Mouse (Mus musculus): Measurements from ENCODE around the gene Cdc42ep2. TPM values are rescaled to one million over a fixed set of nuclear protein-coding genes. Genes with fewer than 3 reads are reported as not detected.

Cdc42ep2 gene
- polyA plus RNA-seq, 1 experiment from 2014 or later, result 3.8 TPM

- Histone ChIP-seq H3K4me1 (no peaks in the 10 kb centered on the region), H3K27me3 (no peaks in the 10 kb centered on the region), H3K4me3 (no peak overlapping the region), H3K36me3 (peaks cover 77% of the 10 kb centered on the region), H3K27ac (replicated peaks) (no peak overlapping the region), H3K9me3 (no peaks in the 10 kb centered on the region), H3K4me2 (replicated peaks) (no peak overlapping the region), H3K9ac (replicated peaks) (no peak overlapping the region)
- ATAC-seq (ENCODE audit: low FRiP score, low read depth), result no peak
- 88% methylated on average over 22 of the region's 22 CpGs for WGBS
Measured at GRCm38 (mm10) chr19:5954031-5954710, 29.6 kb upstream of the Cdc42ep2 start.

DNA sequence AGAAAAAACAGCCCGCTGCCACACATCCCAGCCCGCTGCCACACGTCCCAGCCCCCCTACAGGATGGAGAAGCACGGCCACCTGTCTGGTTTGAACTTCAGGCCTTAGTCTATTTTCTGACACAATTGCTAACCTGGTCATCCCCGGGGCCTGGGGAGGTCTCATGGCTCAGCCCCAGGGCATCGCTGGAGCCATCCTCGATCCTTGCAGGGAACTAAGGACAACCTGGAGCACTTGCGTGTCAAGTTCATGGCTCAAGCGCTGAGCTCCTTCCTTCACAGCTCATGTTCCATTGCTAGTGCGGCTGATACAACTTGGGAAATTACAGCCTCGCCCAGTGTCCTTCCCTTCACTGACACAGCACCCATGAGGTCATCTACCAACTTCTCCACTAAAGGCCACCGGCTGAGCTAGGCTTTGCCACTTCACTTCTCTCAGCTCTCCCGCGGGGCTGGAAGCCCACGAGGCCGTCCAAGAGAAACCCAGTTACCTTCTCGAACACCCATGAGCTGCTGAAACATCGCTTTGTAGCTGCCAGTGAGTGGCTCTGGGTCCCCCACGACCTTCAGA is 28.7 kb upstream of the Cdc42ep2 start:
- H3K9ac ChIP-seq (replicated peaks), result no peak overlapping the region
- no peak for ATAC-seq (ENCODE audit: low FRiP score, low read depth)
- H3K4me3 ChIP-seq, result no peak overlapping the region
- no peaks in the 10 kb centered on the region for H3K9me3 ChIP-seq
- no peaks in the 10 kb centered on the region for H3K27me3 ChIP-seq
- H3K4me2 ChIP-seq (replicated peaks), result no peak overlapping the region
- no peak overlapping the region for H3K27ac ChIP-seq (replicated peaks)
- H3K4me1 ChIP-seq, result no peaks in the 10 kb centered on the region
- WGBS, result 95% methylated on average over 19 of the region's 19 CpGs
- peaks cover 79% of the 10 kb centered on the region for H3K36me3 ChIP-seq

DNA sequence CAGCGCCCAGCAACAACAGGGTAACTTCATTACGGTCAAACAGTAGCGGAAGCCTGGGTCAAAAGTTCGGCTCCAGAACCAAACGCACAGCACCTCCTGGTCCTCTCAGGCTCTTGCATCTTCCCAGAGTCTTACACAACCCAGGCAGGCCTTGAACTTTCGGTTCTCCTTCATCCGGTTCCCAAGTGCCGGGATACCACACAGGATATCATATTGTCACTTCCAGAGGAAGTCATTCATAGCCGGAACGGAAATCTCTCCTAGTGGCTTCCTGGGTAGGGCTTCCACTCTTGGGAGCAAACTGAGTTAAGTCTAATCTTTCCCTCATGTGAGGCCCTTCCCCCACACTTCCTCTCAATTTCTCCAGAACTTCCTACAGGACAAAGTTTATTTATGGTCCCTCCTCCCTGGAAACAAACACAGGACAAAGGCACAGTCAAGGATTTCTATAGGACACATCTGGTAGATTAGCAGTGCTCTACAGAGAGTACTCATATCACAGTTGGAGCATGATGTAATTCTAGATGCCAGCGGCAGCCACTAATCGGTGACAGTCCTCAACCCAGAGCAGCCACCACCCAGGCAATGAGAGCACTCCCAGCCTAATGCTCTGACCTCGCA is 27.6 kb upstream of the Cdc42ep2 start:
- H3K4me2 ChIP-seq (replicated peaks), result no peak overlapping the region
- H3K9ac ChIP-seq (replicated peaks), result no peak overlapping the region
- no peak overlapping the region for H3K27ac ChIP-seq (replicated peaks)
- no peaks in the 10 kb centered on the region for H3K4me1 ChIP-seq
- no peaks in the 10 kb centered on the region for H3K9me3 ChIP-seq
- ATAC-seq (ENCODE audit: low FRiP score, low read depth), result no peak
- H3K36me3 ChIP-seq, result peaks cover 84% of the 10 kb centered on the region
- no peaks in the 10 kb centered on the region for H3K27me3 ChIP-seq
- H3K4me3 ChIP-seq, result no peak overlapping the region
- WGBS, result 88% methylated on average over 13 of the region's 13 CpGs

DNA sequence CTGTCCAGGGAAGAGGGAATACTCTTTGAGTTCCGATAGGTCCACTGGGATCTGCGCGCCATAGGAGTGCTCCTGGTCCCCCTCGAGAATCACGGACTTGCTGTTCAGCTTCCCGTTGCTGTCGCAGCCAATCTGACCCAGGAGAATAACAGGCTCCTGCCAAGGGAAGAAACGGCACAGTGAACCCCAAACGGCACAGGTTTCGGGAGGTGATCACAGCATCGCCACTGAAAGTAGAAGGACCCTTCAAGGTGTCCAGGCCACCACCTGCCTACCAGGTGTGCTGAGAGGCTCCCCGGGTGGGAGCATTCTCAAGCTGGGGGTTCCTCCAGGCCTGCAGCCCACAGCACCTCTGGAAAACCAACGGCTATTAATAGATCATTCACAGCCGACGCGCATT is 27.0 kb upstream of the Cdc42ep2 start:
- WGBS, result 94% methylated on average over 16 of the region's 16 CpGs
- ATAC-seq (ENCODE audit: low FRiP score, low read depth), result no peak
- Histone ChIP-seq H3K4me3 (no peak overlapping the region), H3K4me2 (replicated peaks) (no peak overlapping the region), H3K4me1 (no peaks in the 10 kb centered on the region), H3K9ac (replicated peaks) (no peak overlapping the region), H3K36me3 (peaks cover 88% of the 10 kb centered on the region), H3K27ac (replicated peaks) (no peak overlapping the region), H3K9me3 (no peaks in the 10 kb centered on the region), H3K27me3 (no peaks in the 10 kb centered on the region)

DNA sequence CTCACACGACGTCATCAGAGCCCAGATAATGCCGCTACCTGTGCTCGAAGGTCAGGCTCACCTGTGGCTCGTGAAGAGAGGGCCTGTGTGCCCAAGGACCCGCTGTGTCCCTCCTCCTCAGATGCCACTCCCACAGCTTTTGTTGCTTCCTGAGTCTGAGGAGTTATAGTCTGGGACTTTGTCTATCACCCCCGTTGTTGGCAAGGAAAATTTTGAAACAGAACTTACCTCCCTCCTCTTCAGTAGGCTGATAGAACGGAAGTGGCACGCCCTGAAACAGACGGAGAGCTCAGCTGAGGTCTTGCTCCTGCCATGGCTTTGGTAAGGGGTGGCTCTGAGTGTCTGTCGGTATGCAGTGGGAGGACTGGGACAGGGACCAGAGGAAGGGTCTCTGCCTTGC is 25.6 kb upstream of the Cdc42ep2 start:
- H3K36me3 ChIP-seq, result peaks cover 91% of the 10 kb centered on the region
- 96% methylated on average over 11 of the region's 11 CpGs for WGBS
- H3K9me3 ChIP-seq, result no peaks in the 10 kb centered on the region
- no peak overlapping the region for H3K4me3 ChIP-seq
- H3K27ac ChIP-seq (replicated peaks), result no peak overlapping the region
- no peak overlapping the region for H3K4me2 ChIP-seq (replicated peaks)
- 0 out of 2 replicates have a peak overlapping the region, but pooled peaks have one; percentile 12 for H3K9ac ChIP-seq (replicated peaks)
- no peak for ATAC-seq (ENCODE audit: low FRiP score, low read depth)
- H3K27me3 ChIP-seq, result no peaks in the 10 kb centered on the region
- H3K4me1 ChIP-seq, result no peaks in the 10 kb centered on the region

DNA sequence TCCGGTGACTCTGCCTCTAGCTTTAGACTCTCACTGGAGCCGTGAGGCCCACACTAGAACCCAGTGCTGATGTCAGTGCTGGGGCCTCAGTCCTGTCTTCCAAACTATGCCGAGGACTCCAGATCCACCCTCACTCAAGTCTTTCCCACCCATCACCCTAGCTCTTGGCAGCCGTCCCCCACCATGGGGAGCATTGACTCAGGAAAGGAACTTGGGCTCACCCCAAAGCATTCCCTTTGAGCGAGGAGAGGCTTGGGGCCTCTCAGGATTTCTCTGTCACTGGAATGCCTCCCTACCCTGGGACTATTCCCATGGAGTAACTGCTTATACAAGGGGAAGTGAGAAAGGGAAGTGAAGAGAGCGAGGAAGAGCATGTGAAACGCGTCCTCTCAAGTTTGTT is 21.3 kb upstream of the Cdc42ep2 start:
- Histone ChIP-seq H3K4me1 (no peaks in the 10 kb centered on the region), H3K36me3 (peaks cover 79% of the 10 kb centered on the region), H3K4me3 (no peak overlapping the region), H3K27me3 (no peaks in the 10 kb centered on the region), H3K4me2 (replicated peaks) (no peak overlapping the region), H3K9ac (replicated peaks) (no peak overlapping the region), H3K9me3 (no peaks in the 10 kb centered on the region), H3K27ac (replicated peaks) (no peak overlapping the region)
- 87% methylated on average over 8 of the region's 8 CpGs for WGBS
- no peak for ATAC-seq (ENCODE audit: low FRiP score, low read depth)

DNA sequence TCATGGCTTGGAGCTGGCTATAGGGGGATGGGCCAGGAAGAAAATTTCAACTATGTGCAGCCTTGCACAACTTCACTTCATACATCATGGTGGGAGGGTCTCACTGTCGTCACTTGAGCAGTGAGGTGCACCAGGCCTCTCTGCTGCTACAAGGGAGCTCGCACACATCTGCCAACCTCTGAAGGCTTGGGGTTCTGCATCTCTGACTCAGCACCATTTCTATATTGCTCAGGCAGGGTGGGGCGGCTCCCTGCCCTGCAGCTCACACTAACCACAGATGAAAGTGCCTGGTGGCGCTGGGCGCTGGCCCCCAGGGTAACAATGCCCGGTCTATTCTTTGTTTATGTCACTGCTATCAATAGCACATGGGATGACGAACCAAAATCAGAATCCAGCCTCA is 20.4 kb upstream of the Cdc42ep2 start:
- H3K27me3 ChIP-seq, result no peaks in the 10 kb centered on the region
- no peak for ATAC-seq (ENCODE audit: low FRiP score, low read depth)
- WGBS, result 88% methylated on average over 7 of the region's 7 CpGs
- no peak overlapping the region for H3K9ac ChIP-seq (replicated peaks)
- peaks cover 73% of the 10 kb centered on the region for H3K36me3 ChIP-seq
- H3K9me3 ChIP-seq, result no peaks in the 10 kb centered on the region
- no peak overlapping the region for H3K27ac ChIP-seq (replicated peaks)
- no peak overlapping the region for H3K4me2 ChIP-seq (replicated peaks)
- H3K4me1 ChIP-seq, result no peaks in the 10 kb centered on the region
- no peak overlapping the region for H3K4me3 ChIP-seq

DNA sequence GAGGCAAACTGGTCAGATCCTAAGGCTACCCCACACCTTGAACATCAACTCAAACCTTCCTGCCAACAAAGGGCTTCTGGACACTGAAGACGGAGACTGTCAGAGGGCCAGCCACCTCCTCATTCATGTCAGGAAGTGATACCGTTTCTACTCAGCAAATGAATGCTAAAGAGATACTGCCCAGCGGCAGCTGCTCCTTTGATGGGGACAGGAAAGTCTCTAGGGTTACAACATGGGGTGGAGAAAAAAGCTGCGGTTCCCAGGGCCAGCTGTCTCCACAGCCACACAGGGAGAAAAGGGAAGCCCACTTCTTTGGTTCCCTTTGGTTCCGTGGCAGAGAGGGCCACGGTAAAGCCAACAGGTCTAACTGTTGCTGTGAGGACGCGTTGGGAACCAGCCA is 19.5 kb upstream of the Cdc42ep2 start:
- Histone ChIP-seq H3K4me1 (no peaks in the 10 kb centered on the region), H3K4me3 (no peak overlapping the region), H3K27me3 (no peaks in the 10 kb centered on the region), H3K9me3 (no peaks in the 10 kb centered on the region), H3K36me3 (peaks cover 72% of the 10 kb centered on the region), H3K27ac (replicated peaks) (no peak overlapping the region), H3K4me2 (replicated peaks) (no peak overlapping the region), H3K9ac (replicated peaks) (0 out of 2 replicates have a peak overlapping the region, but pooled peaks have one; percentile 20)
- ATAC-seq (ENCODE audit: low FRiP score, low read depth), result no peak
- 78% methylated on average over 8 of the region's 8 CpGs for WGBS

DNA sequence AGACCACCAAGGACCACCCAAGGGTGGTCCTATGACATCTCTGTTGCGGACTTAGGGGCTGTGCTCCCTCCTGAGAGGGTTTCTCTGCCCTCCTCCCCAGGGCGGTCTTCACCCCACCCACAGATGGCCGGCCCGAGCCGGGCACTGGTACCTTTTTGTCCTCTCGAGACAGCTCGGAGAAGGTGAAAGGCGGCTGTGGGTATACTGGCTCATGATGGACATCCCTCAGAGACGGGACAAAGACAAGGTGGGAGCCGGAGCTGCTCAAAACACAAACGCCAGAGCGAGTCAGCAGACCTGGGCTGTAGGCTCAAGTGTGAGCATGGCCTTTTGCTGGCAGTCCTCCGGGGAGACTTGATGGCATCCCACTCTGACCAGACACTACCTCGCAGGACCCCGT is 18.8 kb upstream of the Cdc42ep2 start:
- H3K27me3 ChIP-seq, result no peaks in the 10 kb centered on the region
- H3K4me2 ChIP-seq (replicated peaks), result no peak overlapping the region
- H3K4me3 ChIP-seq, result no peak overlapping the region
- H3K9ac ChIP-seq (replicated peaks), result no peak overlapping the region
- peaks cover 65% of the 10 kb centered on the region for H3K36me3 ChIP-seq
- 91% methylated on average over 15 of the region's 15 CpGs for WGBS
- no peak overlapping the region for H3K27ac ChIP-seq (replicated peaks)
- peaks cover under 1% of the 10 kb centered on the region; the same call in 1 of the 2 replicates for H3K4me1 ChIP-seq
- no peaks in the 10 kb centered on the region for H3K9me3 ChIP-seq
- no peak for ATAC-seq (ENCODE audit: low FRiP score, low read depth)

DNA sequence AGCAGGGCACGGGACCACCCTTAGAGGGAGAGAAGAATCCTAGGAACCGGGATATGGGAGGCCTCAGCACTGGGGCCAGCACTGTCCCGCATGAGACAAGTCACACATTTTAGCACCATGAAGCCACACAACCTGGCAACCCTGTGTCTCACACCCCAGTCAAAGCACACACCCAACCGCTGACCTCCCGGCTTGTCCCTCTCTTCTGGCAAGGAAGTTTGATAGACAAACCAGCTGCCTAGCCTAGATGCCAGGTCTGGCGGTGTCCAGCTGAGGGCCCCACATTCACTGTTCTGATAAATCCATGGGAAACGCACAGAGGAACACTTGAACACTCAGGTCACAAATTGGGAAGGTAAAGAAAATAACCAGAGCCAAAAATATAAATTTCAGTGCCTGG is 18.0 kb upstream of the Cdc42ep2 start:
- Histone ChIP-seq H3K4me1 (peaks cover 9% of the 10 kb centered on the region), H3K4me2 (replicated peaks) (no peak overlapping the region), H3K9me3 (no peaks in the 10 kb centered on the region), H3K36me3 (peaks cover 57% of the 10 kb centered on the region), H3K27ac (replicated peaks) (no peak overlapping the region), H3K4me3 (no peak overlapping the region), H3K9ac (replicated peaks) (no peak overlapping the region), H3K27me3 (no peaks in the 10 kb centered on the region)
- 94% methylated on average over 7 of the region's 7 CpGs for WGBS
- ATAC-seq (ENCODE audit: low FRiP score, low read depth), result no peak

- ATAC-seq (ENCODE audit: low FRiP score, low read depth), result no peak
- H3K4me3 ChIP-seq, result no peak overlapping the region
- H3K4me1 ChIP-seq, result peaks cover 15% of the 10 kb centered on the region
- no peak overlapping the region for H3K9ac ChIP-seq (replicated peaks)
- H3K9me3 ChIP-seq, result no peaks in the 10 kb centered on the region
- H3K27ac ChIP-seq (replicated peaks), result no peak overlapping the region
- H3K36me3 ChIP-seq, result peaks cover 42% of the 10 kb centered on the region
- H3K27me3 ChIP-seq, result no peaks in the 10 kb centered on the region
- no peak overlapping the region for H3K4me2 ChIP-seq (replicated peaks)
- WGBS, result 93% methylated on average over 10 of the region's 10 CpGs
Measured at GRCm38 (mm10) chr19:5940656-5941055, 16.0 kb upstream of the Cdc42ep2 start.

- no peak overlapping the region for H3K9ac ChIP-seq (replicated peaks)
Measured at GRCm38 (mm10) chr19:5940173-5940572, 15.6 kb upstream of the Cdc42ep2 start.

More at GRCm38 (mm10) chr19:5940173-5940572, 15.6 kb upstream of the Cdc42ep2 start:
- ATAC-seq (ENCODE audit: low FRiP score, low read depth), result no peak
- Histone ChIP-seq H3K4me2 (replicated peaks) (no peak overlapping the region), H3K27ac (replicated peaks) (no peak overlapping the region), H3K36me3 (peaks cover 38% of the 10 kb centered on the region), H3K9me3 (no peaks in the 10 kb centered on the region), H3K4me1 (peaks cover 15% of the 10 kb centered on the region), H3K27me3 (no peaks in the 10 kb centered on the region), H3K4me3 (no peak overlapping the region)
- 79% methylated on average over 4 of the region's 4 CpGs for WGBS

Measured in midbrain, embryonic 12.5 days (tissue).